Mouse (Mus musculus) kidney, embryonic 16.5 days (tissue): Measurements from ENCODE around the gene Hspb1. TPM values are rescaled to one million over a fixed set of nuclear protein-coding genes. Genes with fewer than 3 reads are reported as not detected.

Experiments
- ATAC-seq: fragments of 200-750 bp; cut with Nextera tagmentation; 2 replicates; pipeline ENCODE4 v1.8.0; 2017; ENCODE audit warnings: moderate TSS enrichment; ENCODE audit not compliant: low FRiP score, low TSS enrichment
- H3K27ac ChIP-seq: fragments of 300-500 bp; sonication (generic); 2 replicates; pipeline ENCODE4 v1.5.1; 2014; ENCODE audit warnings: low read length
- H3K27me3 ChIP-seq: fragments of 300-500 bp; sonication (generic); 2 replicates; pipeline ENCODE4 v1.6.1; 2014; ENCODE audit warnings: low read length, control low read depth, mixed read lengths; ENCODE audit not compliant: insufficient read depth
- H3K36me3 ChIP-seq: fragments of 300-500 bp; sonication (generic); 2 replicates; pipeline ENCODE4 v1.6.1; 2014; ENCODE audit warnings: low read length, control low read depth, mixed read lengths; ENCODE audit not compliant: insufficient read depth
- H3K4me1 ChIP-seq: fragments of 300-500 bp; sonication (generic); 2 replicates; pipeline ENCODE4 v1.6.1; 2014; ENCODE audit warnings: low read length, control low read depth, mixed read lengths; ENCODE audit not compliant: insufficient read depth
- H3K4me2 ChIP-seq: fragments of 300-500 bp; sonication (generic); replicated peaks from 2 replicates; pipeline ENCODE4 v1.6.1; 2014; ENCODE audit warnings: low read depth, low read length
- H3K4me3 ChIP-seq: fragments of 300-500 bp; sonication (generic); 2 replicates; pipeline ENCODE4 v1.5.1; 2014; ENCODE audit warnings: mild to moderate bottlenecking, low read length
- H3K9ac ChIP-seq: fragments of 300-500 bp; sonication (generic); replicated peaks from 2 replicates; pipeline ENCODE4 v1.6.1; 2014; ENCODE audit warnings: low read length
- H3K9me3 ChIP-seq: fragments of 300-500 bp; sonication (generic); 2 replicates; pipeline ENCODE4 v1.6.1; 2016; ENCODE audit warnings: low read length, control low read depth
- WGBS: fragments of 180-500 bp; shearing (Covaris S2); extraction: QIAGEN DNeasy Blood & Tissue Kit; methylation state at CpG from one replicate; pipeline ENCODE4 v1.1.7; 2014; 5-methylcytosine and 5-hydroxymethylcytosine counted together
- polyA plus RNA-seq: library from polyadenylated mRNA; unstranded; fragments of >200 nt; fragmentation: Nextera tagmentation; extraction: Ambion mirVana; gene quantifications from 2 replicates; pipeline ENCODE4 v1.2.1, GENCODE M21; 2015

Hspb1 gene
- polyA plus RNA-seq, 1 experiment from 2014 or later: 70.5 TPM

DNA sequence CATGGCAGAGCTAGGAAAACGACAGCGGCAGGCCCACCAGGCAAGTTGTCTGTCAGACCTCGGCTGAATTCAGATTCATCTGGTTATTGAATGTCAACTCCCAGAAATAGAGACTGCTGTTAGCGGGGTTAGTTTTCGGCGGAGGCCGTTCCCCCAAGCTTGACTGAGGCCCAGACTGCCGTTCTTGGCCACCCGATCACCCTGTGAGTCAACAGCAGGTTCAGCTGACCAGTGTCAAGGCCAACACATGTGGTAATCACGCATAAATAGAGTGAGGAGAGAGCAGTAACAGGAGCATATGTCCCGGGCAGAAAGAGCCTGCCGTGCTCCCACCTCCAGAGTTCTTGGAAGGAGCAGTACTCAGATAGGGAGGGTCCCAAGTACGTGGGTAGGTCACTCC is 19.5 kb downstream of the Hspb1 start:
- no peak overlapping the region for H3K4me3 ChIP-seq
- H3K27ac ChIP-seq: no peak overlapping the region
- peaks cover 17% of the 10 kb centered on the region; the same call in 1 of the 2 replicates for H3K4me1 ChIP-seq
- no peaks in the 10 kb centered on the region for H3K9me3 ChIP-seq
- H3K9ac ChIP-seq: no peak overlapping the region
- H3K27me3 ChIP-seq: no peaks in the 10 kb centered on the region
- 61% methylated on average over 13 of the region's 13 CpGs for WGBS
- H3K36me3 ChIP-seq: peaks cover 36% of the 10 kb centered on the region
- no peak for ATAC-seq
- H3K4me2 ChIP-seq: no peak overlapping the region

GRCm38 (mm10) chr5:135908185-135908584 is 20.5 kb downstream of the Hspb1 start:
- no peak overlapping the region for H3K27ac ChIP-seq
- peaks cover 41% of the 10 kb centered on the region for H3K36me3 ChIP-seq
- no peak for ATAC-seq

GRCm38 (mm10) chr5:135908989-135909388 is 21.3 kb downstream of the Hspb1 start:
- Histone ChIP-seq H3K4me1 (peaks cover 12% of the 10 kb centered on the region; the same call in 1 of the 2 replicates), H3K27ac (no peak overlapping the region), H3K36me3 (peaks cover 43% of the 10 kb centered on the region), H3K27me3 (no peaks in the 10 kb centered on the region), H3K4me2 (no peak overlapping the region), H3K9ac (0 out of 2 replicates have a peak overlapping the region, but pooled peaks have one; percentile 26), H3K9me3 (no peaks in the 10 kb centered on the region), H3K4me3 (no peak overlapping the region)
- 89% methylated on average over 16 of the region's 16 CpGs for WGBS
- ATAC-seq: no peak

More at GRCm38 (mm10) chr5:135908185-135908584, 20.5 kb downstream of the Hspb1 start:
- no peaks in the 10 kb centered on the region for H3K9me3 ChIP-seq
- peaks cover 14% of the 10 kb centered on the region; the same call in 1 of the 2 replicates for H3K4me1 ChIP-seq
- no peaks in the 10 kb centered on the region for H3K27me3 ChIP-seq
- no peak overlapping the region for H3K4me2 ChIP-seq
- H3K9ac ChIP-seq: no peak overlapping the region
- H3K4me3 ChIP-seq: no peak overlapping the region
- 75% methylated on average over 12 of the region's 12 CpGs for WGBS

- no peak for ATAC-seq
- no peak overlapping the region for H3K27ac ChIP-seq
- H3K36me3 ChIP-seq: peaks cover 46% of the 10 kb centered on the region
- H3K4me2 ChIP-seq: no peak overlapping the region
- no peak overlapping the region for H3K4me3 ChIP-seq
- H3K9ac ChIP-seq: no peak overlapping the region
- H3K4me1 ChIP-seq: peaks cover 6% of the 10 kb centered on the region; the same call in 1 of the 2 replicates
- no peaks in the 10 kb centered on the region for H3K27me3 ChIP-seq
- H3K9me3 ChIP-seq: no peaks in the 10 kb centered on the region
- WGBS: 83% methylated on average over 10 of the region's 10 CpGs
Observed at GRCm38 (mm10) chr5:135909646-135910045, 21.9 kb downstream of the Hspb1 start.

GRCm38 (mm10) chr5:135910813-135911212 is 23.1 kb downstream of the Hspb1 start:
- no peak overlapping the region for H3K4me3 ChIP-seq
- peaks cover 6% of the 10 kb centered on the region; the same call in 1 of the 2 replicates for H3K4me1 ChIP-seq
- H3K36me3 ChIP-seq: peaks cover 47% of the 10 kb centered on the region
- no peaks in the 10 kb centered on the region for H3K27me3 ChIP-seq
- no peak overlapping the region for H3K9ac ChIP-seq
- H3K9me3 ChIP-seq: no peaks in the 10 kb centered on the region
- 90% methylated on average over 25 of the region's 25 CpGs for WGBS
- no peak overlapping the region for H3K4me2 ChIP-seq
- H3K27ac ChIP-seq: no peak overlapping the region
- no peak for ATAC-seq

DNA sequence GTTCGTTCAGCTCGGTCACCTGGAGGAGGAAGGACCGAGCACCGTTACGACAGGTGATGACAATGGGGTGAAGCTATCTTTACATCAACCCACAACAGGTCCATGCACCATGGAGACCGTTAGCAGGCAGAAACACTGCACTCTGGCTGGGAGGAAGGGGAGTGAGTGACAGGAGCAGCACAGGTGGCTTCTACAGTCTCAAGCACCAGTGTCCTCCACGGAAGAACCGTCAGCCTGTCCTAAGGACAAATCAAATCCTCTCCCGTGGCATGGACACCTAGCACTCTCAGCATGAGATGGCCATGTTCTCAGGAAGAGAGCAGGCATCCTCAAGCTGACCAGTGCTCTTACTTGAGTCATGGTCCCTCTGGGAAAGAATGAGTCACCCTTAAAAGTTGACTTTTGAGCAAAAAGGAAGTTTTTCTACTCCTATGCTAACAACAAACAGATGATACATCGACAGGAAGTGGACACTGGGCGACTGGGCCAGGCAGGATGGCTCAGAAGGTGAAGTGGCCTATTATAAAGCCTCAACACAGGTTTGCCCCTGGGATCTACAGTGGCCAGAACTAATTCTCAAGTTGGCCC is 24.0 kb downstream of the Hspb1 start:
- no peak overlapping the region for H3K27ac ChIP-seq
- H3K4me2 ChIP-seq: no peak overlapping the region
- WGBS: 89% methylated on average over 11 of the region's 11 CpGs
- no peaks in the 10 kb centered on the region for H3K27me3 ChIP-seq
- no peak overlapping the region for H3K9ac ChIP-seq
- peaks cover 49% of the 10 kb centered on the region for H3K36me3 ChIP-seq
- ATAC-seq: no peak
- no peak overlapping the region for H3K4me3 ChIP-seq
- 0 out of 2 replicates have a peak, but pooled peaks cover 2% of the 10 kb centered on the region for H3K4me1 ChIP-seq
- H3K9me3 ChIP-seq: no peaks in the 10 kb centered on the region

DNA sequence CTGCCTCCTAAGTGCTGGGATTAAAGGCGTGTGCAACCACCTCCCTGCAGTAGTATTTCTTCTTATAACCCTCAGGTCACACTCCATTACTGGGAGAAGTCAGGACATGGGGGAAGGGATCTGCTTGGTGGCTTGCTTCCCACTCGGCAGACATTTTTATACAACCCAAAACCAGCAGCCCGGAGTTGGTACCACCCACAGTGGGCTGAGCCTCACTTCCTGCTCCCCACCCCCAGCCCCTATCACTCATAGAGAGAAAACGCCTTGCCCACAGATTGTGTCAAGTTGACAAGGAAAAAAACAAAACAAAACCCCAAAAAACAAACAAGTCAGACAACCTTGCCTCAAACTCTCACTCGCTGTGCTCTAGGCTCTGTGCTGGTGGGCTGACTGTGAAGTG is 25.5 kb downstream of the Hspb1 start:
- H3K27me3 ChIP-seq: no peaks in the 10 kb centered on the region
- H3K4me3 ChIP-seq: no peak overlapping the region
- no peak for ATAC-seq
- H3K4me2 ChIP-seq: no peak overlapping the region
- no peaks in the 10 kb centered on the region for H3K4me1 ChIP-seq
- H3K36me3 ChIP-seq: peaks cover 53% of the 10 kb centered on the region
- 70% methylated on average over 5 of the region's 5 CpGs for WGBS
- no peak overlapping the region for H3K27ac ChIP-seq
- no peaks in the 10 kb centered on the region for H3K9me3 ChIP-seq
- no peak overlapping the region for H3K9ac ChIP-seq

DNA sequence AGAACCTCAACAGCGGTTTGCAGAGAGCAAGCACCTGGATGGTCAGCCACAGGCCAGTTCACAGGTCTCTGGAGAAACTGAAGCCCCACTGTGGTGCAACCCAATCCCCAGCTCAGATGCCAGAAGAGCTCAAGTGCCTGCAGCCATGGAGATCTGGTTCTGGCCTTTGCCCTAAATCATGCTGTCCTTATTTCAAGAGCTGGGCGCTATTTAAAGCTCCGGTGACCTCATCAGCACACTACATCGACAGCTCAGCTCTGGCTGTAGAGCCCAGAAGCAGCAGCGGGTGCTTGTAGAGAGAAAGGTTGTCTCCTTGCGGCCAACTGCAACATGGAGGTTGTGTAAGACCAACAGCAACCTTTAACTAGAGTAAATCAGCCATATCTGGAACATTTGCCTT is 26.4 kb downstream of the Hspb1 start:
- no peak overlapping the region for H3K9ac ChIP-seq
- H3K4me2 ChIP-seq: no peak overlapping the region
- no peak overlapping the region for H3K27ac ChIP-seq
- H3K4me1 ChIP-seq: no peaks in the 10 kb centered on the region
- H3K4me3 ChIP-seq: no peak overlapping the region
- no peaks in the 10 kb centered on the region for H3K27me3 ChIP-seq
- H3K9me3 ChIP-seq: no peaks in the 10 kb centered on the region
- no peak for ATAC-seq
- H3K36me3 ChIP-seq: peaks cover 59% of the 10 kb centered on the region
- 67% methylated on average over 6 of the region's 6 CpGs for WGBS

GRCm38 (mm10) chr5:135916051-135916565 is 28.4 kb downstream of the Hspb1 start:
- Histone ChIP-seq H3K36me3 (peaks cover 48% of the 10 kb centered on the region), H3K4me1 (no peaks in the 10 kb centered on the region), H3K4me2 (no peak overlapping the region), H3K27me3 (no peaks in the 10 kb centered on the region), H3K4me3 (no peak overlapping the region), H3K9me3 (no peaks in the 10 kb centered on the region), H3K27ac (no peak overlapping the region), H3K9ac (no peak overlapping the region)
- ATAC-seq: no peak
- WGBS: 85% methylated on average over 6 of the region's 6 CpGs

GRCm38 (mm10) chr5:135916601-135917000 is 28.9 kb downstream of the Hspb1 start:
- H3K4me1 ChIP-seq: no peaks in the 10 kb centered on the region
- H3K27me3 ChIP-seq: no peaks in the 10 kb centered on the region
- H3K36me3 ChIP-seq: peaks cover 48% of the 10 kb centered on the region
- 96% methylated on average over 3 of the region's 3 CpGs for WGBS
- no peak overlapping the region for H3K9ac ChIP-seq
- no peak overlapping the region for H3K4me2 ChIP-seq
- no peak overlapping the region for H3K4me3 ChIP-seq
- H3K9me3 ChIP-seq: no peaks in the 10 kb centered on the region
- no peak for ATAC-seq
- no peak overlapping the region for H3K27ac ChIP-seq
